Mouse (Mus musculus): Measurements from ENCODE around the gene Trip4.
"Not testable (repeated sequence)": the region's sequence is repeated elsewhere in the genome, so short reads cannot be mapped to it uniquely, and the experiment has no call there.

GRCm38 (mm10) chr9:65779619-65780018 is 129.0 kb downstream of the Trip4 start:
- TF ChIP-seq MAFK (IDR thresholded peaks at IDR 0.05; ENCODE audit: insufficient read depth, low read depth, low read length) = peak; percentile 54; the same call in 1 of the 2 replicates
- TF ChIP-seq CHD2 (IDR thresholded peaks at IDR 0.05; ENCODE audit: low read depth, low read length); ZC3H11A (IDR thresholded peaks at IDR 0.05; ENCODE audit: borderline replicate concordance, low read depth, low read length): not testable (repeated sequence)
- TF ChIP-seq ZNF384 (IDR thresholded peaks at IDR 0.05; ENCODE audit: low read depth, low read length) = 0 out of 2 replicates have a peak, but pooled peaks have one; percentile 40

Measured in ES-E14 (cell line).